8 mouse cellular contexts compared by ENCODE assay signal in genomic region chr17:32112434-32113254, GRCm38 (mm10). TPM values are rescaled to one million over a fixed set of nuclear protein-coding genes. Genes with fewer than 3 reads are reported as not detected.
DNase-seq lines count a peak whose midpoint lies in the region; ATAC-seq and TF ChIP-seq lines count a peak whose summit lies in the region.

No protein-coding gene starts in this region.

- in situ Hi-C loops in CH12.LX (cut with MboI; ENCODE audit: low pct_ligation_motif_present, low pct_unique_long_range_greater_than_20kb, low sequenced_read_pairs): no loop called here

- no peaks in the 10 kb centered on the region for H3K9me3 ChIP-seq in forebrain, embryonic 11.5 days (ENCODE audit: control insufficient read depth, low read length)
- H3K9me3 ChIP-seq in forebrain, embryonic 14.5 days (replicated peaks; ENCODE audit: control insufficient read depth, low read length): no peaks in the 10 kb centered on the region
- no peaks in the 10 kb centered on the region for H3K9me3 ChIP-seq in CH12.LX (replicated peaks; ENCODE audit: low read length)
- no peaks in the 10 kb centered on the region for H3K9me3 ChIP-seq in hindbrain, embryonic 10.5 days
- no peaks in the 10 kb centered on the region for H3K9me3 ChIP-seq in liver, embryonic 12.5 days (replicated peaks)

- TF ChIP-seq CTCF in CH12.LX (conservative IDR thresholded peaks at IDR 0.05 in 1 of 2, IDR thresholded peaks at IDR 0.05 in 1 of 2; ENCODE audit: low read depth in 2 of 2, low read length in 2 of 2): no peak
- no peak for TF ChIP-seq CTCF in cerebellum, adult 2 months (IDR thresholded peaks at IDR 0.05; ENCODE audit: borderline replicate concordance, insufficient read depth, low read depth, low read length)

- dilution Hi-C loops in CH12.LX (cut with MboI; ENCODE audit: extremely low pct_ligation_motif_present, extremely low pct_unique_long_range_greater_than_20kb, low sequenced_read_pairs): no loop called here

- TF ChIP-seq RAD21 in CH12.LX (IDR thresholded peaks at IDR 0.05; ENCODE audit: low read depth, low read length): no peak

- no peaks in the 10 kb centered on the region for H3K36me3 ChIP-seq in forebrain, embryonic 11.5 days (ENCODE audit: control insufficient read depth, insufficient read depth, low read length)
- H3K36me3 ChIP-seq in forebrain, embryonic 14.5 days (ENCODE audit: control insufficient read depth, insufficient read depth, low read length): no peaks in the 10 kb centered on the region
- no peaks in the 10 kb centered on the region for H3K36me3 ChIP-seq in CH12.LX (replicated peaks in 1 of 2; ENCODE audit: control insufficient read depth in 1 of 2, insufficient read depth in 1 of 2, low read length in 1 of 2)
- H3K36me3 ChIP-seq in hindbrain, embryonic 10.5 days: no peaks in the 10 kb centered on the region
- peaks cover 6% of the 10 kb centered on the region; the same call in 1 of the 2 replicates for H3K36me3 ChIP-seq in liver, embryonic 12.5 days

- peak overlapping the region; percentile 88; the same call in 1 of the 2 replicates for H3K4me2 ChIP-seq in forebrain, embryonic 11.5 days (ENCODE audit: low read depth, low read length, severe bottlenecking)
- H3K4me2 ChIP-seq in forebrain, embryonic 14.5 days (ENCODE audit: low read length): no peak overlapping the region
- no peak overlapping the region for H3K4me2 ChIP-seq in CH12.LX (ENCODE audit: insufficient read depth, low read depth, poor library complexity, severe bottlenecking)
- H3K4me2 ChIP-seq in liver, embryonic 12.5 days: peak overlapping the region; percentile 97

- no peak overlapping the region for H3K4me3 ChIP-seq in forebrain, embryonic 11.5 days (ENCODE audit: low read depth, low read length)
- H3K4me3 ChIP-seq in forebrain, embryonic 14.5 days (ENCODE audit: low read depth, low read length): no peak overlapping the region
- no peak overlapping the region for H3K4me3 ChIP-seq in CH12.LX (replicated peaks in 1 of 3; ENCODE audit: low read depth in 2 of 3, low read length in 2 of 3, poor library complexity in 1 of 3)
- H3K4me3 ChIP-seq in hindbrain, embryonic 10.5 days: peak overlapping the region; percentile 63
- H3K4me3 ChIP-seq in liver, embryonic 12.5 days: peak overlapping the region; percentile 71
- H3K4me3 ChIP-seq in cerebellum, adult 2 months (replicated peaks; ENCODE audit: insufficient read depth, low read depth, low read length): no peak overlapping the region

- H3K27me3 ChIP-seq in forebrain, embryonic 11.5 days (ENCODE audit: control insufficient read depth, insufficient read depth, low read length): peaks cover 7% of the 10 kb centered on the region
- peaks cover 3% of the 10 kb centered on the region; the same call in 1 of the 2 replicates for H3K27me3 ChIP-seq in forebrain, embryonic 14.5 days (replicated peaks; ENCODE audit: control insufficient read depth, insufficient read depth, low read length)
- H3K27me3 ChIP-seq in CH12.LX (replicated peaks): peaks cover 19% of the 10 kb centered on the region
- H3K27me3 ChIP-seq in hindbrain, embryonic 10.5 days (ENCODE audit: insufficient read depth, poor library complexity, severe bottlenecking): peaks cover 68% of the 10 kb centered on the region
- H3K27me3 ChIP-seq in liver, embryonic 12.5 days (replicated peaks): no peaks in the 10 kb centered on the region
- no peaks in the 10 kb centered on the region for H3K27me3 ChIP-seq in cerebellum, adult 2 months (ENCODE audit: control insufficient read depth, insufficient read depth, low read length)

- no peak for TF ChIP-seq EP300 in CH12.LX (IDR thresholded peaks at IDR 0.05; ENCODE audit: low read length)

- peaks cover 9% of the 10 kb centered on the region; the same call in 1 of the 2 replicates for H3K4me1 ChIP-seq in forebrain, embryonic 11.5 days (replicated peaks; ENCODE audit: control insufficient read depth, insufficient read depth, low read length)
- H3K4me1 ChIP-seq in forebrain, embryonic 14.5 days (ENCODE audit: control insufficient read depth, insufficient read depth, low read length): no peaks in the 10 kb centered on the region; the same call in 1 of the 2 replicates
- H3K4me1 ChIP-seq in CH12.LX (ENCODE audit: control insufficient read depth in 1 of 2, insufficient read depth in 2 of 2): peaks cover 14 to 17% of the 10 kb centered on the region in 2 experiments
- H3K4me1 ChIP-seq in hindbrain, embryonic 10.5 days (replicated peaks): peaks cover 41% of the 10 kb centered on the region
- peaks cover 98% of the 10 kb centered on the region for H3K4me1 ChIP-seq in liver, embryonic 12.5 days
- H3K4me1 ChIP-seq in cerebellum, adult 2 months (ENCODE audit: control insufficient read depth, insufficient read depth, low read length): peaks cover 6% of the 10 kb centered on the region; the same call in 1 of the 2 replicates

- ATAC-seq in forebrain, embryonic 11.5 days (replicated peaks; ENCODE audit: low FRiP score): no peak
- ATAC-seq in forebrain, embryonic 14.5 days: no peak
- ATAC-seq in liver, embryonic 12.5 days: peak; percentile 49

- 56% methylated on average over 8 of the region's 8 CpGs for WGBS in forebrain, embryonic 11.5 days
- WGBS in forebrain, embryonic 14.5 days: 60% methylated on average over 8 of the region's 8 CpGs
- 59% methylated on average over 8 of the region's 8 CpGs for WGBS in hindbrain, embryonic 10.5 days
- 35% methylated on average over 8 of the region's 8 CpGs for WGBS in liver, embryonic 12.5 days (ENCODE audit: insufficient replicate concordance)
- WGBS in cerebellum, adult 2 months: 94% methylated on average over 8 of the region's 8 CpGs

- H3K9ac ChIP-seq in forebrain, embryonic 11.5 days (ENCODE audit: low read length): no peak overlapping the region
- H3K9ac ChIP-seq in forebrain, embryonic 14.5 days (ENCODE audit: low read length): no peak overlapping the region
- no peak overlapping the region for H3K9ac ChIP-seq in CH12.LX (ENCODE audit: insufficient read depth, low read depth)
- H3K9ac ChIP-seq in liver, embryonic 12.5 days: peak overlapping the region; percentile 81

- no peaks in the 10 kb centered on the region for H3K79me2 ChIP-seq in CH12.LX (replicated peaks; ENCODE audit: control insufficient read depth, extremely low read depth, insufficient read depth, poor library complexity, severe bottlenecking)

- DNase-seq in forebrain, embryonic 11.5 days (ENCODE audit: low spot score): no peak
- no peak for DNase-seq in forebrain, embryonic 14.5 days (ENCODE audit: low spot score)
- DNase-seq in CH12.LX (ENCODE audit: extremely low read depth): no peak
- DNase-seq in hindbrain, embryonic 10.5 days (ENCODE audit: low spot score): no peak
- no peak for DNase-seq in yolk sac, embryonic 10.5 days (ENCODE audit: low spot score)
- DNase-seq in cerebellum, adult 2 months: no peak
- DNase-seq in adrenal gland, adult (ENCODE audit: inconsistent age in 2 of 2, low spot score in 1 of 2): no peak

- no peak overlapping the region for H3K27ac ChIP-seq in forebrain, embryonic 11.5 days (ENCODE audit: low read depth, low read length)
- no peak overlapping the region for H3K27ac ChIP-seq in forebrain, embryonic 14.5 days (ENCODE audit: low read depth, low read length)
- no peak overlapping the region for H3K27ac ChIP-seq in CH12.LX (ENCODE audit: insufficient read depth, low read depth)
- 0 out of 2 replicates have a peak overlapping the region, but pooled peaks have one; percentile 73 for H3K27ac ChIP-seq in hindbrain, embryonic 10.5 days
- peak overlapping the region; percentile 95 for H3K27ac ChIP-seq in liver, embryonic 12.5 days
- no peak overlapping the region for H3K27ac ChIP-seq in cerebellum, adult 2 months (ENCODE audit: insufficient read depth, low read length)

- no peak for TF ChIP-seq POLR2A in CH12.LX (IDR thresholded peaks at IDR 0.05; ENCODE audit: low read depth, low read length)
- TF ChIP-seq POLR2A in cerebellum, adult 2 months (IDR thresholded peaks at IDR 0.05; ENCODE audit: borderline replicate concordance, insufficient read depth, low read length): no peak

TF ChIP-seq in CH12.LX, 34 proteins besides CTCF, POLR2A, EP300 and RAD21:
- no peak for TF ChIP-seq USF1 (IDR thresholded peaks at IDR 0.05; ENCODE audit: low read depth, low read length)
- no peak for TF ChIP-seq MXI1 (IDR thresholded peaks at IDR 0.05; ENCODE audit: low read depth, low read length)
- TF ChIP-seq TBP (conservative IDR thresholded peaks at IDR 0.05; ENCODE audit: low read depth, low read length): peak; percentile 68
TF ChIP-seq in CH12.LX: peak in this region for 1.

RNA-seq across cellular contexts. Expression of gene Notch3, which starts 54.0 kb away (rescaled TPM):
- polyA plus RNA-seq in forebrain, embryonic 11.5 days (2014; fragmentation: Nextera tagmentation; extraction: Ambion mirVana): 26.8 and 30.2 TPM in 2 replicates
- polyA plus RNA-seq in forebrain, embryonic 14.5 days (2014; fragmentation: Nextera tagmentation; extraction: Ambion mirVana): 5.6 and 6.0 TPM in 2 replicates
- total RNA-seq in CH12.LX (2012; rRNA removed) (0.08 and 0.17 TPM in 2 replicates), CH12.LX (2014; rRNA removed) (not detected in 2 replicates)
- polyA plus RNA-seq in CH12.LX (2012; ENCODE audit: insufficient read length, low read depth): not detected in 2 replicates
- polyA plus RNA-seq in hindbrain, embryonic 10.5 days (2016; fragmentation: Nextera tagmentation; extraction: Ambion mirVana): 22.9 and 26.0 TPM in 2 replicates
- 1.7 and 2.3 TPM in 2 replicates for polyA plus RNA-seq in liver, embryonic 12.5 days (2016; fragmentation: Nextera tagmentation; extraction: Ambion mirVana)
- 9.5 and 11.0 TPM in 2 replicates for polyA plus RNA-seq in cerebellum, adult 2 months (2012; rRNA removed)

Comparison
In these comparisons a context has a peak if more than half of its experiments do, and no peak if none do; other contexts are left out.
1. H3K4me2 ChIP-seq: peak in forebrain, embryonic 11.5 days (single experiment) and liver, embryonic 12.5 days (single experiment); none in forebrain, embryonic 14.5 days (single experiment) and CH12.LX (single experiment).
2. H3K27ac ChIP-seq: peak in hindbrain, embryonic 10.5 days (single experiment) and liver, embryonic 12.5 days (single experiment); none in forebrain, embryonic 11.5 days (single experiment), forebrain, embryonic 14.5 days (single experiment), CH12.LX (single experiment) and cerebellum, adult 2 months (single experiment).
3. H3K4me3 ChIP-seq: peak in hindbrain, embryonic 10.5 days (single experiment) and liver, embryonic 12.5 days (single experiment); none in forebrain, embryonic 11.5 days (single experiment), forebrain, embryonic 14.5 days (single experiment), CH12.LX (0 of 3) and cerebellum, adult 2 months (single experiment).